Mouse (Mus musculus) stomach, postnatal 0 days (tissue): Measurements from ENCODE around the gene Haus7. TPM values are rescaled to one million over a fixed set of nuclear protein-coding genes. Genes with fewer than 3 reads are reported as not detected.
"Not testable (repeated sequence)": the region's sequence is repeated elsewhere in the genome, so short reads cannot be mapped to it uniquely, and the experiment has no call there.

Source experiments
- ATAC-seq: fragments of 200-750 bp; cut with Nextera tagmentation; 2 replicates; pipeline ENCODE4 v1.8.0; 2017; ENCODE audit not compliant: low FRiP score, low TSS enrichment
- DNase-seq: peaks from one replicate; pipeline ENCODE4 v3.0.0-alpha.2; 2016; ENCODE audit warnings: low spot score
- H3K27ac ChIP-seq: fragments of 300-500 bp; sonication (generic); replicated peaks from 2 replicates; pipeline ENCODE4 v1.5.1; 2014; ENCODE audit warnings: mild to moderate bottlenecking, control low read depth
- H3K27me3 ChIP-seq: fragments of 300-500 bp; sonication (generic); 2 replicates; pipeline ENCODE4 v1.6.1; 2014; ENCODE audit warnings: low read length; ENCODE audit not compliant: control insufficient read depth, insufficient read depth
- H3K36me3 ChIP-seq: fragments of 300-500 bp; sonication (generic); 2 replicates; pipeline ENCODE4 v1.6.1; 2014; ENCODE audit warnings: low read length, mixed read lengths; ENCODE audit not compliant: control insufficient read depth, insufficient read depth
- H3K4me1 ChIP-seq: fragments of 300-500 bp; sonication (generic); replicated peaks from 2 replicates; pipeline ENCODE4 v1.6.1; 2014; ENCODE audit warnings: antibody characterized with exemption; ENCODE audit not compliant: control insufficient read depth, insufficient read depth
- H3K4me2 ChIP-seq: fragments of 300-500 bp; sonication (generic); replicated peaks from 2 replicates; pipeline ENCODE4 v1.6.1; 2014; ENCODE audit warnings: low read depth, mild to moderate bottlenecking, control low read depth, moderate library complexity
- H3K4me3 ChIP-seq: fragments of 300-500 bp; sonication (generic); 2 replicates; pipeline ENCODE4 v1.5.1; 2014; ENCODE audit warnings: low read depth, low read length, control low read depth
- H3K9ac ChIP-seq: fragments of 300-500 bp; sonication (generic); 2 replicates; pipeline ENCODE4 v1.6.1; 2014; ENCODE audit warnings: mild to moderate bottlenecking, low read length, control low read depth, mixed read lengths
- H3K9me3 ChIP-seq: fragments of 300-500 bp; sonication (generic); 2 replicates; pipeline ENCODE4 v1.6.1; 2016; ENCODE audit warnings: low read length; ENCODE audit not compliant: control insufficient read depth
- CTCF ChIP-seq: IDR thresholded peaks from 2 replicates; pipeline ENCODE4 v1.5.1; 2016; ENCODE audit warnings: antibody characterized with exemption, low read depth, mild to moderate bottlenecking, moderate library complexity
- EP300 ChIP-seq: optimal IDR thresholded peaks from 2 replicates; pipeline ENCODE3; 2016; ENCODE audit warnings: antibody characterized with exemption
- WGBS: fragments of 180-500 bp; shearing (Covaris S2); extraction: QIAGEN DNeasy Blood & Tissue Kit; methylation state at CpG from one replicate; pipeline ENCODE4 v1.1.7; 2014; 5-methylcytosine and 5-hydroxymethylcytosine counted together
- polyA plus RNA-seq: library from polyadenylated mRNA; unstranded; fragments of >200 nt; fragmentation: Nextera tagmentation; extraction: Ambion mirVana; gene quantifications from 2 replicates; pipeline ENCODE4 v1.2.1, GENCODE M21; 2015

Gene Haus7
- polyA plus RNA-seq, 1 experiment from 2014 or later, result 35.7 TPM

DNA sequence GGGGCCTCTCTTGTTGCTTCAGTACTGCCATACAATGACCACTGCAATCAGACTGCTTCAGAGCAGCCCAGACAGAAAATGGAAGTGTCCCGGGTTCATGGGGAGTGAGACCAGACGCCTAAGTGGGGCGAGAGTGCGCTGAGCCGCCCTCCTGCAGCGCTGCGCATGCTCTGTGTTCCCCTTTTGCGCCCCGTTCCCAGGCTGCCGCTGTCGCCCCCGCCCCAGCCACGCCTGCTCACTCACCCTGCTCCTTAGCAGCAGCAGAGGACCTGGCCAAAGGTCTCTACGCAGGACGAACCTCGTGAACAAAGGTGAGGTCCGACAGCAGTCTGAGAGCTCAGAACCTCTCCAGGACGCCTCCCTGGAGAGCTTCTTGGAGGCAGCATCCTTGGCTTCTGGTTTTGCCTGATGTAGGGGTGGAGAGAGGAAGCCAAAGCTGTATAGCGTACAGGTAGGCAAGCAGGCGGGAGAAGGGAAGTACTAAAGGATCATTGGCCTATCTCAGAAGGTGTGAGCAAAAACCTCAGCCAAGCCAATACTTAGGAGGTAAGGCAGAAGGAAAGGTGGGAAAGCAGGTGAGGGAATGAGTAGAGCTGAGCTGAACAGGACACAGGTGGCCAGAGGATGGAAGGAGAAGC lies 47.8 kb downstream of the Haus7 start, which contains the start of gene Zfp92:
Gene Zfp92 (plus strand): TSS at position 217 of the 638 bp plus-strand sequence.
- H3K4me3 ChIP-seq, result peak within 1 kb of the TSS; percentile 17; the same call in 1 of the 2 replicates
- H3K4me1 ChIP-seq, result no peaks in the 10 kb centered on the region
- ATAC-seq (no peak), DNase-seq (no peak)
- no peaks in the 10 kb centered on the region for H3K36me3 ChIP-seq
- peak within 1 kb of the TSS; percentile 41 for H3K4me2 ChIP-seq
- H3K9me3 ChIP-seq, result no peaks in the 10 kb centered on the region
- H3K27ac ChIP-seq, result no peak within 1 kb of the TSS
- no peak within 1 kb of the TSS for H3K9ac ChIP-seq
- no peaks in the 10 kb centered on the region for H3K27me3 ChIP-seq
- TF ChIP-seq CTCF, result no peak
- no peak for TF ChIP-seq EP300
- WGBS, result 22% methylated on average over 19 of the region's 20 CpGs

DNA sequence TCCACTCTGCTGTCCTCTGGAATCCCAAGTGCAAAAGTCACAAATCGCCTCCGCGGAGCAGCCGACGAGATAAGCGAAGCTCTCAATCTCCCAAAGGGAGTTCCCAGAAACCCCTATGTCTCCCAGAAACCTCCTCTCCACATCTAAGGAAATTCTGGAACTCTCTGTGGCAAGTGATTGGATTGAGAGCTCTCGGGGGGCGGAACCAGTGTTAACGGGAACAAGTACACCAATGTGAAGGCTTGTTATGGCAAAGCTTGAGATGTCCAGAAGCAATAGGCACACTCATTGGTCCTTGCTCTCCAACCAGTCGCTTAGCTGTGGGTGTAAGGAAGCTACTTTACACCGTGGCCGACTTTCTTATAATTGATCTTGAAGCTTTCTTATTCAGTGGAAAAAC lies 57.2 kb downstream of the Haus7 start:
- TF ChIP-seq CTCF (no peak), EP300 (no peak)
- 91% methylated on average over 12 of the region's 12 CpGs for WGBS

DNA sequence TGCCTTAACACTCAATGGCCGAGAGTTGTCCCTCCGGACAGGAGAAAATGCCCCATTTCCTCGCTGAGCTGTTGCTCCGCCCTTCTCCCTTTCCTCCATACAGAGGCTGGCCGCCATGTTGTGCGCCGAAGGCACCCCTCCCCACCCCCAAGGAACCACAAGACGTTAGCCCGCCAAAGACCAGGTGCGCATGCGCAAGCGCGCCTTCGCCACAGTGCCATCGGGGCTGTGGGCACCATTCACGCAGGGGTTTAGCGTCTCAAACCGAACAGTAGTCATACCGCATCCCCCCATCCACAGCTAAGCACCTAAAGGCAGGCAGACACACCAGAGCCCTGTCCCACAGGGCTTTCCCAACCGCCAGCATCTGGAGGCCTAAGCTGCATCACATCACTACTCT lies 57.9 kb downstream of the Haus7 start:
- no peak overlapping the region for H3K4me2 ChIP-seq
- DNase-seq, result no peak
- TF ChIP-seq EP300, result no peak
- TF ChIP-seq CTCF, result no peak
- H3K9ac ChIP-seq, result no peak overlapping the region
- H3K4me3 ChIP-seq, result no peak overlapping the region
- H3K27me3 ChIP-seq, result no peaks in the 10 kb centered on the region
- no peaks in the 10 kb centered on the region for H3K9me3 ChIP-seq
- WGBS, result 91% methylated on average over 19 of the region's 20 CpGs
- no peaks in the 10 kb centered on the region for H3K4me1 ChIP-seq
- no peak overlapping the region for H3K27ac ChIP-seq
- ATAC-seq, result no peak
- no peaks in the 10 kb centered on the region for H3K36me3 ChIP-seq

More for the DNA sequence above, 57.2 kb downstream of the Haus7 start:
- ATAC-seq (no peak), DNase-seq (no peak)
- Histone ChIP-seq H3K4me1 (no peaks in the 10 kb centered on the region), H3K9me3 (no peaks in the 10 kb centered on the region), H3K9ac (no peak overlapping the region), H3K27me3 (no peaks in the 10 kb centered on the region), H3K36me3 (no peaks in the 10 kb centered on the region), H3K4me3 (no peak overlapping the region), H3K27ac (no peak overlapping the region), H3K4me2 (no peak overlapping the region)

DNA sequence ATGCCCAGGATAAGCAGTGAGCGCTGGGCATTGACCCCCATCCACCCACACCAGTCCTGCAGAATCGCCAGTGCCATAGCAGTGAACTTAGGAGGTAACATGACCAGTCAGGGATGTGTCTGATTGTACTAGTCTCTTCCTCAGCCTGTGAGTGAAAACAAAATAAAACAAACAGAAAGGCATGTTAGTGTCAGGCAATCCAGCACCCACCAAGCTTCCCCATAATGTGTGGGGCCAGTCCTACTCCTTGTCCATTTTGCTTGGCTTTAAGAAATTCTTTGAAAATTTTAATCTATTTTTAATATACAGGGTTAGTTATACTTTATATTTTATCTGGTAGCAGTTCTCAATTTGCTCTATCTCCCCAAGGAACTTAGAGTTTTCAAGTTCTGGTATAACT lies 60.2 kb downstream of the Haus7 start, which contains the start of gene Gm18336:
Gene Gm18336 (minus strand): TSS at position 101 of the 400 bp plus-strand sequence.
- 75% methylated on average over 1 of the region's 2 CpGs for WGBS
- not testable (repeated sequence) for ATAC-seq, H3K36me3 ChIP-seq

DNA sequence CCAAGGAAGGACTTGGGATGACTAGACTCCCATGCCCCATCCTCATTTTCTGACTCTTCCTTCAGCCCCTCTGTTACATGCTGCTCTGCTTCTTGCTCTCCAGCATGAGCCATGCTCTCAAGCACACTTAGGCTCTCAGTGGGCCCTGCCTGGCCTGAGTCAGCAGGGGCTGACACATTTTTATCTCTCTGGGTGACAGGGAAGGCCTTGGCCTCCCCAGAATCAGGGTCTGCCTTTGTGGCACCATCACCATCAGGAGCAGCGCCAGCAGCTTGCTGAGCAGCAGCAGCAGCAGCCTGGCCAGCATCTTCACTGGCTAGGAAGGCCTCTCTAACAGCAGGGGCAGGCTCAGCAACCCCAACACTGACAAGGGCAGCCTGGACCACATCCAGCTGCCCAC lies 62.4 kb downstream of the Haus7 start:
- no peak overlapping the region for H3K27ac ChIP-seq
- TF ChIP-seq EP300, result no peak
- TF ChIP-seq CTCF, result no peak
- no peaks in the 10 kb centered on the region for H3K27me3 ChIP-seq
- DNase-seq (no peak), ATAC-seq (no peak)
- no peak overlapping the region for H3K9ac ChIP-seq
- WGBS, result 94% methylated on average over 1 of the region's 1 CpGs
- no peaks in the 10 kb centered on the region for H3K9me3 ChIP-seq
- H3K4me2 ChIP-seq, result no peak overlapping the region
- no peak overlapping the region for H3K4me3 ChIP-seq
- no peaks in the 10 kb centered on the region for H3K4me1 ChIP-seq
- no peaks in the 10 kb centered on the region for H3K36me3 ChIP-seq

More for the DNA sequence above, 60.2 kb downstream of the Haus7 start, which contains the start of gene Gm18336:
- not testable (repeated sequence) for H3K9ac ChIP-seq, H3K27ac ChIP-seq, H3K4me1 ChIP-seq, H3K27me3 ChIP-seq, DNase-seq, H3K4me2 ChIP-seq, H3K4me3 ChIP-seq, H3K9me3 ChIP-seq

DNA sequence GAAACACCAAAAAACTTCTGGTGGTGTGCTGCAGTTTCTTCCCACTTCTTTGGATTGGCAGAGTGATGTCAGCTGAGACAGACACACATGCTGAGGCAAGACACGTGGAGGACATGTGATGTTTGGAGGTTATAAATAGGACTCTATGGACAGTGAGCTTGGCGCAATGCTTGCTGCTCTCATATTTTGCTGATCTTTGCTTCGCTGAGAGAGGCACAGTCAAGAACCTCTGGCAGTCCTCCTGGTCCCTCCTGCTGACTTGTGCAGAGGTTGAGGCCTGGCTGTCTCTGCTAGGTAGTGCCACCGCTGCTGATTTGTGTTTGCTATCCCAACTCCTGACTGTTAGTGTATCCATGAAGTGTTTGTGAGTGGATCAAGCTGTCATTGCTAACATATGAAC lies 67.4 kb downstream of the Haus7 start:
- 80% methylated on average over 4 of the region's 4 CpGs for WGBS
- Histone ChIP-seq H3K4me3 (no peak overlapping the region), H3K9ac (no peak overlapping the region), H3K4me2 (no peak overlapping the region), H3K36me3 (no peaks in the 10 kb centered on the region), H3K9me3 (no peaks in the 10 kb centered on the region), H3K4me1 (no peaks in the 10 kb centered on the region), H3K27me3 (no peaks in the 10 kb centered on the region), H3K27ac (no peak overlapping the region)
- DNase-seq, result no peak
- ATAC-seq, result no peak
- TF ChIP-seq EP300 (no peak), CTCF (no peak)

Other genes with a start within 250 kb of the Haus7 start
- gene Xlr4b, start 244.7 kb downstream of the Haus7 start, polyA plus RNA-seq, result 1.3 and 2.0 TPM in 2 replicates
- gene F8a, start 230.8 kb downstream of the Haus7 start, polyA plus RNA-seq, result 20.4 and 22.5 TPM in 2 replicates
- 1.5 and 1.8 TPM in 2 replicates for gene Xlr4c, start 215.9 kb downstream of the Haus7 start, polyA plus RNA-seq
- gene Xlr3c, start 193.7 kb downstream of the Haus7 start, polyA plus RNA-seq, result not detected in 2 replicates
- gene Xlr5a, start 166.1 kb downstream of the Haus7 start, polyA plus RNA-seq, result 0.23 TPM in 1 of 2 replicates, not detected in the other
- gene Xlr5c, start 166.1 kb downstream of the Haus7 start, polyA plus RNA-seq, result not detected in 2 replicates
- not detected in 2 replicates for gene Gm45015, start 122.2 kb downstream of the Haus7 start, polyA plus RNA-seq
- gene Zfp275, start 116.4 kb downstream of the Haus7 start, polyA plus RNA-seq, result 2.6 and 2.8 TPM in 2 replicates
- 0.08 TPM in 1 of 2 replicates, not detected in the other for gene Gm18336, start 60.3 kb downstream of the Haus7 start, polyA plus RNA-seq
- 0.10 TPM in 2 replicates for gene Zfp92, start 47.9 kb downstream of the Haus7 start, polyA plus RNA-seq
- gene Trex2, start 23.7 kb downstream of the Haus7 start, polyA plus RNA-seq, result 98.8 and 103 TPM in 2 replicates
- 88.0 and 89.2 TPM in 2 replicates for gene Bgn, start 24.6 kb upstream of the Haus7 start, polyA plus RNA-seq
- 0.07 and 0.12 TPM in 2 replicates for gene Atp2b3, start 44.0 kb upstream of the Haus7 start, polyA plus RNA-seq
- gene Dusp9, start 180.4 kb upstream of the Haus7 start, polyA plus RNA-seq, result 8.2 and 8.9 TPM in 2 replicates
- gene Pnck, start 201.1 kb upstream of the Haus7 start, polyA plus RNA-seq, result 19.3 and 24.5 TPM in 2 replicates
- gene Slc6a8, start 214.1 kb upstream of the Haus7 start, polyA plus RNA-seq, result 7.5 and 9.2 TPM in 2 replicates